Mouse (Mus musculus) heart, postnatal 0 days (tissue): Measurements from ENCODE around the gene Slc29a3.

Experiments used
- CTCF ChIP-seq: IDR thresholded peaks from 2 replicates; pipeline ENCODE4 v1.5.1; 2016; ENCODE audit warnings: antibody characterized with exemption, control low read depth, low read depth
- EP300 ChIP-seq: IDR thresholded peaks from 2 replicates; pipeline ENCODE4 v1.6.1; 2016; ENCODE audit warnings: antibody characterized with exemption, low read depth

- no peak for TF ChIP-seq CTCF
- no peak for TF ChIP-seq EP300
These were observed 25.3 kb downstream of the Slc29a3 start for GRCm38 (mm10) chr10:60727301-60727700.
